Mouse (Mus musculus) frontal cortex, postnatal 36 days (tissue): ENCODE data around the gene Ppp2ca.
"Not testable (repeated sequence)": the region's sequence is repeated elsewhere in the genome, so short reads cannot be mapped to it uniquely, and the experiment has no call there.

Experiments used
- DNase-seq, 2 experiments: peaks; one replicate each; pipeline ENCODE4 v3.0.0; 2022; ENCODE audit warnings: low spot score in 2 of 2

Ppp2ca gene

GRCm38 (mm10) chr11:52130451-52131068 is 32.1 kb downstream of the Ppp2ca start:
- no peak for DNase-seq

DNA sequence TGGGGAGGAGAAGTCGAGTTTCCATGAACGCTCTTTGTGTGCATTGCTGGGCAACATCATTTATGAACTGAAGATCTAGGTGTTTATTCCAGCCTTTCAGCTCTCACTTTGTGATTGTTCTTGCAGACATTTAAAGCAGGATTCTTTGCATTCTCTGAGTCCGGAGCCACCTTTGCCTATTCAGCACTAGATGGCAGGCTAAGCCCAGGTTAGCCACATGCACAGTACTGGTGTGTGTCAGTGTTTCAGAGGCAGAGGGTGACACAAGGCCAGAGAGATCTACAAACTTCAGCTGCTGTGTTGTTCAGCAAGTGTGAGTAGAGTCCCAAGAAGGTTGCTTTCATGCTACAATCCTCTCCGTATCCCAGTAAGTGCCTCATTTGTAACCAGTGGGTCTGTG is 45.2 kb downstream of the Ppp2ca start:
- peak; percentile 21 to 72 for DNase-seq

GRCm38 (mm10) chr11:52145428-52145827 is 46.9 kb downstream of the Ppp2ca start, which contains the start of gene Olfr1373:
Gene Olfr1373 (minus strand): TSS chr11:52145528.
- DNase-seq: not testable (repeated sequence)

- no peak for DNase-seq
These were observed 65.4 kb downstream of the Ppp2ca start for GRCm38 (mm10) chr11:52163926-52164325.

DNA sequence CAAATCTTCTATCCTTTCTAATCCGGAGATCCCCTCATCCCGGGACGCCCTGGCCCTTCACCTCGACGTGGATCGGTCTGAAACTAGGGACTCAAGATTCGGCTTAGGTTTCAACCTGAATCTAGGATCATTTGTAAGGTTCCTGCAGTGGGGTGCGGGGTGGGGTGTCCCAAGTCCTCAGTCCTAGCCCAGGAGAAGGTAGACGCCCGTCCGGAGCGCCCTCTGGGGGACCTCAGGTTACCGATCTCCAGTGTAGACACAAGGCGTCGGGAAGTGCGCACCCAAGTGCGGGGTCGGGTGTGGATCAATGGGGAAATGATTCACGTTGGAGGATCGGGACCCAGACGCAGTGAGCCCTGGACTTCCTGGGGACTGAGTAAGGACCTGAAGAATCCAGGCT is 68.6 kb downstream of the Ppp2ca start:
- DNase-seq: no peak

DNA sequence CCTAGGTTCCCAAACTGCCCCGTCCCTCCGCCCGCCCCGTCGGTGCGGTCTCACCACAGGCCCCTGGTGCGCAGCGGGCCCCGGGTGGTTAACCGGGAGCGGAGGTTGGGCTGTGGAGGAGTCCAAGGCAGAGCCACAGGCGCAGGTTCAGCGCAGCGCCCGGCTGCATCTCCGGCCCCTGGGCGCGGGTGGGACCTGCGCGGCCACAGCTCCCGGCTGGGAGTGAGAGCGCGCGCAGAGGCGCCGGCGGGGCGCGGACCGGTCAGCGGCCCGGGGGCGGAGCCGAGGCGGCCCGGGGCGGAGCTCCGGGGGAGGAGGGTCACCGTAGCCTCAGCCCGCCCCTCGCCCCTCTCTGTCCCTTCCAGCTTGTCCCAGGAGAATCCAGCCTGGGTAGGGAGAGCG is 69.4 kb downstream of the Ppp2ca start:
- DNase-seq: not testable (repeated sequence)

- no peak for DNase-seq
These were observed 70.0 kb downstream of the Ppp2ca start for GRCm38 (mm10) chr11:52168461-52168860.
